Mouse (Mus musculus) limb, embryonic 12.5 days (tissue): ENCODE results near the gene Shprh. TPM values are rescaled to one million over a fixed set of nuclear protein-coding genes. Genes with fewer than 3 reads are reported as not detected.

Source experiments
- ATAC-seq: fragments of 200-750 bp; cut with Nextera tagmentation; 2 replicates; pipeline ENCODE4 v1.8.0; 2017; ENCODE audit warnings: low read depth, moderate TSS enrichment; ENCODE audit not compliant: insufficient number of reproducible peaks, insufficient read depth, low FRiP score, low TSS enrichment
- H3K27ac ChIP-seq: fragments of 300-500 bp; sonication (generic); 2 replicates; pipeline ENCODE4 v1.5.1; 2016; ENCODE audit warnings: mild to moderate bottlenecking, moderate library complexity
- H3K27me3 ChIP-seq: fragments of 300-500 bp; sonication (generic); 2 replicates; pipeline ENCODE4 v1.6.1; 2016; ENCODE audit warnings: mild to moderate bottlenecking, moderate library complexity
- H3K36me3 ChIP-seq: fragments of 300-500 bp; sonication (generic); 2 replicates; pipeline ENCODE4 v1.6.1; 2016; ENCODE audit warnings: mild to moderate bottlenecking, moderate library complexity
- H3K4me1 ChIP-seq: fragments of 300-500 bp; sonication (generic); replicated peaks from 2 replicates; pipeline ENCODE4 v1.6.1; 2016
- H3K4me2 ChIP-seq: fragments of 300-500 bp; sonication (generic); 2 replicates; pipeline ENCODE4 v1.6.1; 2016; ENCODE audit warnings: mild to moderate bottlenecking, moderate library complexity
- H3K4me3 ChIP-seq: fragments of 300-500 bp; sonication (generic); replicated peaks from 2 replicates; pipeline ENCODE4 v1.5.1; 2016; ENCODE audit warnings: mild to moderate bottlenecking
- H3K9ac ChIP-seq: fragments of 300-500 bp; sonication (generic); replicated peaks from 2 replicates; pipeline ENCODE4 v1.6.1; 2016; ENCODE audit warnings: mild to moderate bottlenecking, moderate library complexity
- H3K9me3 ChIP-seq: fragments of 300-500 bp; sonication (generic); 2 replicates; pipeline ENCODE4 v1.6.1; 2016; ENCODE audit warnings: mild to moderate bottlenecking, moderate library complexity
- WGBS: fragments of 180-500 bp; shearing (Covaris S2); methylation state at CpG from one replicate; pipeline ENCODE4 v1.1.7; 2016; 5-methylcytosine and 5-hydroxymethylcytosine counted together
- polyA plus RNA-seq: library from polyadenylated mRNA; unstranded; fragments of >200 nt; fragmentation: Nextera tagmentation; extraction: Ambion mirVana; gene quantifications from 2 replicates; pipeline ENCODE4 v1.2.1, GENCODE M21; 2016

Gene Shprh
- 25.5 and 27.5 TPM in 2 replicates for polyA plus RNA-seq

- Histone ChIP-seq H3K9ac (peak within 1 kb of the TSS; percentile 88), H3K4me2 (peak within 1 kb of the TSS; percentile 73), H3K36me3 (peaks cover 21% of the 10 kb centered on the region), H3K27ac (peak within 1 kb of the TSS; percentile 78; the same call in 1 of the 2 replicates), H3K4me1 (peaks cover 9% of the 10 kb centered on the region), H3K9me3 (no peaks in the 10 kb centered on the region), H3K27me3 (no peaks in the 10 kb centered on the region), H3K4me3 (peak within 1 kb of the TSS; percentile 93)
- ATAC-seq = peak; percentile 99
- 2% methylated on average over 60 of the region's 60 CpGs for WGBS
These were observed at the start of gene Shprh for GRCm38 (mm10) chr10:11148884-11149741. Gene Shprh, plus strand, starts transcription at chr10:11149427.

DNA sequence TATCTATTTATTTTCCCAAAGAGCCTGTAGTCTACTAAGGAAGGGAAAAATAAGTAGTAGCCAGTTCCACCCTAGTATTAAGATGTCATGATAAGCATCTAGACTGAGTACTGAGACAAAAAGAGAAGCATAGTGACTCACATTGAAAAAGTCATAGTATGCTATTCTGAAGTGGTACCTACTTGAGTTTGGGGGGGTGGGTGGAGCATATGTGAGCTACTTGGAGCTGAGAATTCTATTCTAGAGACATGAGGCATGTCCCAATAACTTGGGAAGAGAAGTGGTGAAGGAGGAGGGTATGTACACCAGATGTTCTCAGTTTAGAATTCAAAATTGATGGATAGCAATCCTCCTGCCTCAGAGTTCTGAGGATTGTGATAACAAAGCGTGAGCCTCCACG, 27.4 kb upstream of the Shprh start:
- 96% methylated on average over 2 of the region's 2 CpGs for WGBS
- ATAC-seq = no peak

DNA sequence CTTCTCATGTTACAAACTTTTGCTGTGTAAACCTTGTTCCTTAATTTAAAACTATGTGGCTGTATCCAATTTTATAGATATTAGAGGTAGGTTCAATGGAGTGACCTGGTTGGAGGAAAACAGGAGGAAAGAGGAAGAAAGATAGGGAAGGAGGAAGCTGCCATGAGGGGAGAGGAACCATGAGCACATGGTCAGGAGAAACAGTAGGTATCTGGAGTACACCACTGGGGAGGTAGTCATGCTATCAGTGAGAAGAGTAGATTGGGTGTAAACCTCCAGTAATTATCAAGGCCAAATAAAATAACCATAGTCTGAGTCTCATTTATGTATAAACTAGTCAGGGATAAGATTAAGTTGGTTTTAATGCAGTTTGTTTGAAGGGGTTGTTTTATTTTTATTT, 3.6 kb upstream of the Shprh start:
- no peak overlapping the region for H3K27ac ChIP-seq
- H3K4me1 ChIP-seq = peaks cover 8% of the 10 kb centered on the region
- no peaks in the 10 kb centered on the region for H3K36me3 ChIP-seq
- no peak overlapping the region for H3K9ac ChIP-seq
- H3K4me3 ChIP-seq = no peak overlapping the region
- no peak for ATAC-seq
- H3K9me3 ChIP-seq = no peaks in the 10 kb centered on the region
- no peak overlapping the region for H3K4me2 ChIP-seq
- H3K27me3 ChIP-seq = no peaks in the 10 kb centered on the region

More for the DNA sequence above, 27.4 kb upstream of the Shprh start:
- Histone ChIP-seq H3K9ac (no peak overlapping the region), H3K4me1 (no peaks in the 10 kb centered on the region), H3K4me2 (no peak overlapping the region), H3K4me3 (no peak overlapping the region), H3K36me3 (no peaks in the 10 kb centered on the region), H3K9me3 (no peaks in the 10 kb centered on the region), H3K27ac (no peak overlapping the region), H3K27me3 (no peaks in the 10 kb centered on the region)

- no peak for ATAC-seq
- H3K9me3 ChIP-seq = no peaks in the 10 kb centered on the region
- H3K27ac ChIP-seq = no peak overlapping the region
- H3K9ac ChIP-seq = no peak overlapping the region
- no peak overlapping the region for H3K4me3 ChIP-seq
- no peaks in the 10 kb centered on the region for H3K27me3 ChIP-seq
- no peak overlapping the region for H3K4me2 ChIP-seq
- peaks cover 20% of the 10 kb centered on the region for H3K36me3 ChIP-seq
- peaks cover 9% of the 10 kb centered on the region for H3K4me1 ChIP-seq
- 84% methylated on average over 4 of the region's 4 CpGs for WGBS
These were observed 781 bp upstream of the Shprh start for GRCm38 (mm10) chr10:11148446-11148845.

GRCm38 (mm10) chr10:11149742-11150125, 507 bp downstream of the Shprh start:
- no peak; the same call in 1 of the 2 replicates for ATAC-seq
- no peaks in the 10 kb centered on the region for H3K27me3 ChIP-seq
- WGBS = 0% methylated on average over 20 of the region's 20 CpGs

DNA sequence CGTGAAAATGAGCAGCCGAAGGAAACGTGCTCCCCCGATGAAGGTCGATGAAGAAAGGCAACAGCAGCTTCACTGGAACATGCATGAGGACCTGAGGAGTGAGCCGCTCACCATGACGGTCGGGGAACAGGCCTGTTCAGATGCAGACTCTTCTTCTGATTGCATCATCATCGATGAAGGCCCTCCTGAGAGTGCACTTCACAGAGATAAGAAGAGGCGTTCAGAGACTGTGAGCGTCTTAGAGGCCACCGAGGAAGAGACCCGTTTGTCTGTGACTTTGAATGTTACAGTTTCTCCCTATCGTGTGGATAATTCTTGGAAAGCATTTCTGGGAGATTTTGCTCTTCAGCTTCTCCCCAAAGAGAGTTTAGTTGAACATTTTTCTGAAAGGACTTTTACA, 2.4 kb downstream of the Shprh start:
- 93% methylated on average over 14 of the region's 14 CpGs for WGBS
- H3K4me3 ChIP-seq = no peak overlapping the region

More at GRCm38 (mm10) chr10:11149742-11150125, 507 bp downstream of the Shprh start:
- Histone ChIP-seq H3K9me3 (no peaks in the 10 kb centered on the region), H3K9ac (peak overlapping the region; percentile 88), H3K4me2 (peak overlapping the region; percentile 73), H3K36me3 (peaks cover 27% of the 10 kb centered on the region), H3K4me1 (peaks cover 9% of the 10 kb centered on the region), H3K4me3 (peak overlapping the region; percentile 93), H3K27ac (peak overlapping the region; percentile 78; the same call in 1 of the 2 replicates)

DNA sequence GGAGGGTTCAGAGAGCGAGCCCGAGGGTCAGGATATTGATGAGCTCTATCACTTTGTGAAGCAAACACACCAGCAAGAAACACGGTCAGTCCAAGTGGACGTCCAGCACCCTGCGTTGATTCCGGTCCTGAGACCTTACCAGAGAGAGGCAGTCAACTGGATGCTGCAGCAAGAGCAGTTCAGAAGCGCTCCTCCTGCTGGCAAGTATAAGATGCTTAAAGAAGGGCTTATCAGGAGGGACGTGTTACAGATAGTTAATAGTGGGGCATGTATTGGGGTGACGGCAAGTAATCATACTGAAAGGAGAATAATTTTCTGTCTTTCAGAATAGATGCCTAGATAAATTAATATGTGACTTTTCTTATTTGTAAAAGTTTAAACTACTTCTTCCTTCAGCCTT, 7.8 kb downstream of the Shprh start:
- no peak overlapping the region for H3K4me3 ChIP-seq
- H3K4me2 ChIP-seq = no peak overlapping the region
- H3K27ac ChIP-seq = no peak overlapping the region
- H3K9me3 ChIP-seq = no peaks in the 10 kb centered on the region
- H3K27me3 ChIP-seq = no peaks in the 10 kb centered on the region
- no peaks in the 10 kb centered on the region; the same call in 1 of the 2 replicates for H3K4me1 ChIP-seq
- H3K9ac ChIP-seq = no peak overlapping the region
- ATAC-seq = no peak
- peaks cover 61% of the 10 kb centered on the region for H3K36me3 ChIP-seq
- WGBS = 93% methylated on average over 9 of the region's 9 CpGs

More for the DNA sequence above, 2.4 kb downstream of the Shprh start:
- ATAC-seq = no peak
- no peak overlapping the region for H3K4me2 ChIP-seq
- H3K36me3 ChIP-seq = peaks cover 35% of the 10 kb centered on the region
- H3K27ac ChIP-seq = no peak overlapping the region
- peaks cover 9% of the 10 kb centered on the region for H3K4me1 ChIP-seq
- no peaks in the 10 kb centered on the region for H3K9me3 ChIP-seq
- no peak overlapping the region for H3K9ac ChIP-seq
- H3K27me3 ChIP-seq = no peaks in the 10 kb centered on the region

GRCm38 (mm10) chr10:11164537-11164936, 15.3 kb downstream of the Shprh start:
- H3K27ac ChIP-seq = no peak overlapping the region
- H3K27me3 ChIP-seq = no peaks in the 10 kb centered on the region
- no peak for ATAC-seq
- H3K36me3 ChIP-seq = peaks cover 71% of the 10 kb centered on the region
- no peak overlapping the region for H3K9ac ChIP-seq
- H3K4me2 ChIP-seq = no peak overlapping the region
- H3K4me1 ChIP-seq = no peaks in the 10 kb centered on the region
- H3K4me3 ChIP-seq = no peak overlapping the region
- no peaks in the 10 kb centered on the region for H3K9me3 ChIP-seq
- WGBS = 91% methylated on average over 5 of the region's 5 CpGs

- no peak for ATAC-seq
- no peaks in the 10 kb centered on the region for H3K4me1 ChIP-seq
- peaks cover 90% of the 10 kb centered on the region for H3K36me3 ChIP-seq
- no peak overlapping the region for H3K4me2 ChIP-seq
- WGBS = 89% methylated on average over 5 of the region's 5 CpGs
- H3K4me3 ChIP-seq = no peak overlapping the region
- no peak overlapping the region for H3K27ac ChIP-seq
- H3K27me3 ChIP-seq = no peaks in the 10 kb centered on the region
- H3K9ac ChIP-seq = no peak overlapping the region
- no peaks in the 10 kb centered on the region for H3K9me3 ChIP-seq
These were observed 21.0 kb downstream of the Shprh start for GRCm38 (mm10) chr10:11170252-11170651.

DNA sequence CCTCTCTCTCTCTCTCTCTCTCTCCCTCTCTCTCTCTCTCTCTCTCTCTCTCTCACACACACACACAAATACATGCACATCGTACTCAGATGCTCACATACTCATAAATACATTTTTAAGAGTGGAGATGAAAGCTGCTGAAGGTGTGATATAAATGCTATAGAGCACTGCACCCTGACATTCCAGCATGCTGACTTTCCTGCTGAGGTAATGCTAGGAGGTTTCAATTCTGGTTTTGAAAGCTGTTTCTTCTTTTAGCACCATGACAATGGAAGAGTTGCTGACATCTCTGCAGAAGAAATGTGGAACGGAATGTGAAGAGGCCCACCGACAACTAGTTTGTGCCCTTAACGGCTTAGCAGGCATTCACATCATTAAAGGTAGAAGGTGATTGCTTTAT, 22.4 kb downstream of the Shprh start:
- no peak overlapping the region for H3K27ac ChIP-seq
- peaks cover 84% of the 10 kb centered on the region for H3K36me3 ChIP-seq
- ATAC-seq = no peak
- no peak overlapping the region for H3K4me3 ChIP-seq
- 93% methylated on average over 4 of the region's 4 CpGs for whole genome bisulfite sequencing
- H3K4me2 ChIP-seq = no peak overlapping the region
- H3K9ac ChIP-seq = no peak overlapping the region
- H3K9me3 ChIP-seq = no peaks in the 10 kb centered on the region
- no peaks in the 10 kb centered on the region for H3K27me3 ChIP-seq
- H3K4me1 ChIP-seq = no peaks in the 10 kb centered on the region

DNA sequence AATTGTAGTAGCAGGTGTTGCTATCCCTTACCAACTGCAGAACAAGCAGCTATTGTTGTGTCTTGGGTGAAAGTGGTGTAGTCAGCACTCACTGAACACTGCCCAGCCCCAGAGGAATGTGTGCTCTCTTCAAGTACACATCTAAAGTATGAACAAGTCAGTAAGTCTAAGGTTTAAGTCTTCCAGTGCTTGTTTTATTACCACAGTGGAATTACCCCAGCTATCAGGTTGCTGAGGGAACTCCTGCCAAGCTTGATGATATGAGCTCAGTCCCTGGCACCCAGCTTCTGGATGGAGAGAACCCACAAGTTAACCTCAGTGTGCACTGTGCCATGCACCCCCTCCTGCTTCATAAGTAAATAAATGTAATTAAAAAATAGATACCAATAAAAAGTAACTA, 23.3 kb downstream of the Shprh start:
- Histone ChIP-seq H3K9me3 (no peaks in the 10 kb centered on the region), H3K4me2 (no peak overlapping the region), H3K4me3 (no peak overlapping the region), H3K27ac (no peak overlapping the region), H3K36me3 (peaks cover 81% of the 10 kb centered on the region), H3K27me3 (no peaks in the 10 kb centered on the region), H3K4me1 (no peaks in the 10 kb centered on the region), H3K9ac (no peak overlapping the region)
- ATAC-seq = no peak
